Mouse (Mus musculus): ENCODE results near the gene Fosl1. TPM values are rescaled to one million over a fixed set of nuclear protein-coding genes. Genes with fewer than 3 reads are reported as not detected.
"Not testable (repeated sequence)": the region's sequence is repeated elsewhere in the genome, so short reads cannot be mapped to it uniquely, and the experiment has no call there.

Fosl1 gene
- polyA plus RNA-seq, 1 experiment from 2014 or later, result not detected

GRCm38 (mm10) chr19:5488878-5489571 lies 41.7 kb downstream of the Fosl1 start:
- ATAC-seq (ENCODE audit: low FRiP score, low TSS enrichment), result peak; percentile 87
- H3K9me3 ChIP-seq (ENCODE audit: control insufficient read depth, low read length), result no peaks in the 10 kb centered on the region
- H3K4me2 ChIP-seq (replicated peaks; ENCODE audit: low read depth, low read length), result peak overlapping the region; percentile 81
- H3K4me1 ChIP-seq (ENCODE audit: control insufficient read depth, insufficient read depth, low read length), result peaks cover 18% of the 10 kb centered on the region; the same call in 1 of the 2 replicates
- peak overlapping the region; percentile 56 for H3K4me3 ChIP-seq (ENCODE audit: low read length)
- H3K27me3 ChIP-seq (ENCODE audit: control insufficient read depth, insufficient read depth, low read length), result no peaks in the 10 kb centered on the region
- H3K27ac ChIP-seq (ENCODE audit: low read depth, low read length), result peak overlapping the region; percentile 98
- peak overlapping the region; percentile 52; the same call in 1 of the 2 replicates for H3K9ac ChIP-seq (ENCODE audit: low read depth, low read length)
- peaks cover 40% of the 10 kb centered on the region for H3K36me3 ChIP-seq (ENCODE audit: control insufficient read depth, insufficient read depth, low read length)
- under 1% methylated on average over 26 of the region's 26 CpGs for WGBS

GRCm38 (mm10) chr19:5489721-5490120 lies 42.4 kb downstream of the Fosl1 start:
- peaks cover 21% of the 10 kb centered on the region; the same call in 1 of the 2 replicates for H3K4me1 ChIP-seq (ENCODE audit: control insufficient read depth, insufficient read depth, low read length)
- H3K36me3 ChIP-seq (ENCODE audit: control insufficient read depth, insufficient read depth, low read length), result peaks cover 40% of the 10 kb centered on the region
- not testable (repeated sequence) for H3K4me2 ChIP-seq (replicated peaks; ENCODE audit: low read depth, low read length); H3K9ac ChIP-seq (ENCODE audit: low read depth, low read length); H3K9me3 ChIP-seq (ENCODE audit: control insufficient read depth, low read length); H3K27me3 ChIP-seq (ENCODE audit: control insufficient read depth, insufficient read depth, low read length); ATAC-seq (ENCODE audit: low FRiP score, low TSS enrichment)
- peak overlapping the region; percentile 97; the same call in 1 of the 2 replicates for H3K4me3 ChIP-seq (ENCODE audit: low read length)
- peak overlapping the region; percentile 98; the same call in 1 of the 2 replicates for H3K27ac ChIP-seq (ENCODE audit: low read depth, low read length)
- 50% methylated on average over 10 of the region's 10 CpGs for WGBS

GRCm38 (mm10) chr19:5490313-5490897 lies 43.1 kb downstream of the Fosl1 start, which contains the start of gene Cfl1:
Cfl1 (plus strand) TSS chr19:5490455.
- H3K4me1 ChIP-seq (ENCODE audit: control insufficient read depth, insufficient read depth, low read length), result peaks cover 21% of the 10 kb centered on the region; the same call in 1 of the 2 replicates

GRCm38 (mm10) chr19:5490898-5491708 lies 43.8 kb downstream of the Fosl1 start:
- peak; percentile 7 for ATAC-seq (ENCODE audit: low FRiP score, low TSS enrichment)
- H3K4me1 ChIP-seq (ENCODE audit: control insufficient read depth, insufficient read depth, low read length), result peaks cover 21% of the 10 kb centered on the region; the same call in 1 of the 2 replicates
- peak overlapping the region; percentile 98 for H3K27ac ChIP-seq (ENCODE audit: low read depth, low read length)
- H3K27me3 ChIP-seq (ENCODE audit: control insufficient read depth, insufficient read depth, low read length), result no peaks in the 10 kb centered on the region
- H3K4me2 ChIP-seq (replicated peaks; ENCODE audit: low read depth, low read length), result peak overlapping the region; percentile 61
- peaks cover 37% of the 10 kb centered on the region for H3K36me3 ChIP-seq (ENCODE audit: control insufficient read depth, insufficient read depth, low read length)
- WGBS, result under 1% methylated on average over 59 of the region's 59 CpGs
- peak overlapping the region; percentile 97 for H3K4me3 ChIP-seq (ENCODE audit: low read length)
- H3K9me3 ChIP-seq (ENCODE audit: control insufficient read depth, low read length), result no peaks in the 10 kb centered on the region
- H3K9ac ChIP-seq (ENCODE audit: low read depth, low read length), result peak overlapping the region; percentile 96

More at GRCm38 (mm10) chr19:5490313-5490897, 43.1 kb downstream of the Fosl1 start, which contains the start of gene Cfl1:
- Histone ChIP-seq H3K4me2 (replicated peaks; ENCODE audit: low read depth, low read length) (peak within 1 kb of the TSS; percentile 81), H3K27ac (ENCODE audit: low read depth, low read length) (peak within 1 kb of the TSS; percentile 98), H3K9me3 (ENCODE audit: control insufficient read depth, low read length) (no peaks in the 10 kb centered on the region), H3K36me3 (ENCODE audit: control insufficient read depth, insufficient read depth, low read length) (peaks cover 37% of the 10 kb centered on the region), H3K27me3 (ENCODE audit: control insufficient read depth, insufficient read depth, low read length) (no peaks in the 10 kb centered on the region), H3K4me3 (ENCODE audit: low read length) (peak within 1 kb of the TSS; percentile 97), H3K9ac (ENCODE audit: low read depth, low read length) (peak within 1 kb of the TSS; percentile 96)
- peak; percentile 60 for ATAC-seq (ENCODE audit: low FRiP score, low TSS enrichment)
- under 1% methylated on average over 60 of the region's 62 CpGs for WGBS

GRCm38 (mm10) chr19:5492641-5493040 lies 45.3 kb downstream of the Fosl1 start:
- no peak overlapping the region for H3K4me3 ChIP-seq (ENCODE audit: low read length)
- no peak for ATAC-seq (ENCODE audit: low FRiP score, low TSS enrichment)
- no peak overlapping the region for H3K4me2 ChIP-seq (replicated peaks; ENCODE audit: low read depth, low read length)
- H3K27ac ChIP-seq (ENCODE audit: low read depth, low read length), result no peak overlapping the region
- H3K36me3 ChIP-seq (ENCODE audit: control insufficient read depth, insufficient read depth, low read length), result peaks cover 52% of the 10 kb centered on the region
- no peak overlapping the region for H3K9ac ChIP-seq (ENCODE audit: low read depth, low read length)
- H3K4me1 ChIP-seq (ENCODE audit: control insufficient read depth, insufficient read depth, low read length), result peaks cover 12% of the 10 kb centered on the region; the same call in 1 of the 2 replicates
- no peaks in the 10 kb centered on the region for H3K9me3 ChIP-seq (ENCODE audit: control insufficient read depth, low read length)
- whole genome bisulfite sequencing, result 82% methylated on average over 4 of the region's 4 CpGs
- no peaks in the 10 kb centered on the region for H3K27me3 ChIP-seq (ENCODE audit: control insufficient read depth, insufficient read depth, low read length)

GRCm38 (mm10) chr19:5493301-5493721 lies 46.0 kb downstream of the Fosl1 start:
- ATAC-seq (ENCODE audit: low FRiP score, low TSS enrichment); H3K27me3 ChIP-seq (ENCODE audit: control insufficient read depth, insufficient read depth, low read length); H3K4me2 ChIP-seq (replicated peaks; ENCODE audit: low read depth, low read length); H3K9me3 ChIP-seq (ENCODE audit: control insufficient read depth, low read length); H3K27ac ChIP-seq (ENCODE audit: low read depth, low read length); H3K9ac ChIP-seq (ENCODE audit: low read depth, low read length): not testable (repeated sequence)
- Histone ChIP-seq H3K4me3 (ENCODE audit: low read length) (peak overlapping the region; percentile 8; the same call in 1 of the 2 replicates), H3K4me1 (ENCODE audit: control insufficient read depth, insufficient read depth, low read length) (peaks cover 12% of the 10 kb centered on the region; the same call in 1 of the 2 replicates), H3K36me3 (ENCODE audit: control insufficient read depth, insufficient read depth, low read length) (peaks cover 53% of the 10 kb centered on the region)
- 47% methylated on average over 9 of the region's 9 CpGs for WGBS

- peaks cover 12% of the 10 kb centered on the region; the same call in 1 of the 2 replicates for H3K4me1 ChIP-seq (ENCODE audit: control insufficient read depth, insufficient read depth, low read length)
- WGBS, result 71% methylated on average over 3 of the region's 3 CpGs
- H3K4me2 ChIP-seq (replicated peaks; ENCODE audit: low read depth, low read length), result no peak overlapping the region
- H3K4me3 ChIP-seq (ENCODE audit: low read length), result no peak overlapping the region
- no peak for ATAC-seq (ENCODE audit: low FRiP score, low TSS enrichment)
- no peaks in the 10 kb centered on the region for H3K27me3 ChIP-seq (ENCODE audit: control insufficient read depth, insufficient read depth, low read length)
- no peak overlapping the region for H3K9ac ChIP-seq (ENCODE audit: low read depth, low read length)
- no peak overlapping the region for H3K27ac ChIP-seq (ENCODE audit: low read depth, low read length)
- no peaks in the 10 kb centered on the region for H3K9me3 ChIP-seq (ENCODE audit: control insufficient read depth, low read length)
- H3K36me3 ChIP-seq (ENCODE audit: control insufficient read depth, insufficient read depth, low read length), result peaks cover 53% of the 10 kb centered on the region
Observed at GRCm38 (mm10) chr19:5494314-5494713, 47.0 kb downstream of the Fosl1 start.

GRCm38 (mm10) chr19:5495353-5496051 lies 48.2 kb downstream of the Fosl1 start:
- H3K9ac ChIP-seq (ENCODE audit: low read depth, low read length), result no peak overlapping the region
- no peak for ATAC-seq (ENCODE audit: low FRiP score, low TSS enrichment)
- H3K9me3 ChIP-seq (ENCODE audit: control insufficient read depth, low read length), result no peaks in the 10 kb centered on the region
- H3K4me1 ChIP-seq (ENCODE audit: control insufficient read depth, insufficient read depth, low read length), result peaks cover 12% of the 10 kb centered on the region; the same call in 1 of the 2 replicates
- H3K36me3 ChIP-seq (ENCODE audit: control insufficient read depth, insufficient read depth, low read length), result peaks cover 53% of the 10 kb centered on the region
- WGBS, result 85% methylated on average over 12 of the region's 12 CpGs
- no peaks in the 10 kb centered on the region for H3K27me3 ChIP-seq (ENCODE audit: control insufficient read depth, insufficient read depth, low read length)
- no peak overlapping the region for H3K4me2 ChIP-seq (replicated peaks; ENCODE audit: low read depth, low read length)
- no peak overlapping the region for H3K4me3 ChIP-seq (ENCODE audit: low read length)
- no peak overlapping the region for H3K27ac ChIP-seq (ENCODE audit: low read depth, low read length)

Data from kidney, embryonic 14.5 days (tissue).